Mouse (Mus musculus): ENCODE data around the gene Faxc. TPM values are rescaled to one million over a fixed set of nuclear protein-coding genes. Genes with fewer than 3 reads are reported as not detected.

Gene Faxc
- polyA plus RNA-seq, 1 experiment from 2014 or later, result 19.6 TPM

Other genes with a start within 250 kb of the Faxc start
- gene Prdm13, start 245.4 kb upstream of the Faxc start, polyA plus RNA-seq (2015; fragmentation: Nextera tagmentation; extraction: Ambion mirVana), result 1.4 and 2.0 TPM in 2 replicates
- 69.8 and 72.8 TPM in 2 replicates for gene Ccnc, start 203.6 kb upstream of the Faxc start, polyA plus RNA-seq (2015; fragmentation: Nextera tagmentation; extraction: Ambion mirVana)
- 6.5 and 8.4 TPM in 2 replicates for gene Usp45, start 164.2 kb upstream of the Faxc start, polyA plus RNA-seq (2015; fragmentation: Nextera tagmentation; extraction: Ambion mirVana)
- 23.9 and 24.8 TPM in 2 replicates for gene Tstd3, start 164.1 kb upstream of the Faxc start, polyA plus RNA-seq (2015; fragmentation: Nextera tagmentation; extraction: Ambion mirVana)
- gene Pnisr, start 83.7 kb upstream of the Faxc start, polyA plus RNA-seq (2015; fragmentation: Nextera tagmentation; extraction: Ambion mirVana), result 150 and 166 TPM in 2 replicates
- gene Coq3, start 51.7 kb upstream of the Faxc start, polyA plus RNA-seq (2015; fragmentation: Nextera tagmentation; extraction: Ambion mirVana), result 12.3 and 13.4 TPM in 2 replicates

Measured in neural tube, embryonic 13.5 days (tissue).